Mouse (Mus musculus) neural tube, embryonic 14.5 days (tissue): ENCODE data around the gene Glrx5. TPM values are rescaled to one million over a fixed set of nuclear protein-coding genes. Genes with fewer than 3 reads are reported as not detected.
A peak's percentile ranks its signal among the peaks of the same experiment; 100 is the strongest.

Experiments
- ATAC-seq: fragments of 200-750 bp; cut with Nextera tagmentation; 2 replicates; pipeline ENCODE4 v1.8.0; 2017; ENCODE audit warnings: low read depth, mild to moderate bottlenecking, moderate TSS enrichment, moderate library complexity
- H3K27ac ChIP-seq: fragments of 300-500 bp; sonication (generic); 2 replicates; pipeline ENCODE4 v1.5.1; 2014; ENCODE audit warnings: low read depth, mild to moderate bottlenecking, control low read depth, low read length, moderate library complexity, mixed read lengths
- H3K27me3 ChIP-seq: fragments of 300-500 bp; sonication (generic); 2 replicates; pipeline ENCODE4 v1.6.1; 2014; ENCODE audit warnings: low read length; ENCODE audit not compliant: control insufficient read depth, insufficient read depth
- H3K36me3 ChIP-seq: fragments of 300-500 bp; sonication (generic); 2 replicates; pipeline ENCODE4 v1.6.1; 2014; ENCODE audit warnings: low read length, mixed read lengths; ENCODE audit not compliant: control insufficient read depth, insufficient read depth
- H3K4me1 ChIP-seq: fragments of 300-500 bp; sonication (generic); 2 replicates; pipeline ENCODE4 v1.6.1; 2014; ENCODE audit warnings: low read length; ENCODE audit not compliant: control insufficient read depth, insufficient read depth
- H3K4me2 ChIP-seq: fragments of 300-500 bp; sonication (generic); 2 replicates; pipeline ENCODE4 v1.6.1; 2014; ENCODE audit warnings: mild to moderate bottlenecking, low read depth, low read length, control low read depth
- H3K4me3 ChIP-seq: fragments of 300-500 bp; sonication (generic); 2 replicates; pipeline ENCODE4 v1.5.1; 2014; ENCODE audit warnings: low read depth, low read length, control low read depth, mixed read lengths
- H3K9ac ChIP-seq: fragments of 300-500 bp; sonication (generic); replicated peaks from 2 replicates; pipeline ENCODE4 v1.6.1; 2014; ENCODE audit warnings: low read depth, mild to moderate bottlenecking, control low read depth, low read length, mixed read lengths
- H3K9me3 ChIP-seq: fragments of 300-500 bp; sonication (generic); 2 replicates; pipeline ENCODE4 v1.6.1; 2016; ENCODE audit warnings: low read length; ENCODE audit not compliant: control insufficient read depth
- WGBS: fragments of 180-500 bp; shearing (Covaris S2); extraction: QIAGEN DNeasy Blood & Tissue Kit; methylation state at CpG from one replicate; pipeline ENCODE4 v1.1.7; 2014; 5-methylcytosine and 5-hydroxymethylcytosine counted together
- polyA plus RNA-seq: library from polyadenylated mRNA; unstranded; fragments of >200 nt; fragmentation: Nextera tagmentation; extraction: Ambion mirVana; gene quantifications from 2 replicates; pipeline ENCODE4 v1.2.1, GENCODE M21; 2014

The Glrx5 gene
- polyA plus RNA-seq, 1 experiment from 2014 or later = 200 TPM

DNA sequence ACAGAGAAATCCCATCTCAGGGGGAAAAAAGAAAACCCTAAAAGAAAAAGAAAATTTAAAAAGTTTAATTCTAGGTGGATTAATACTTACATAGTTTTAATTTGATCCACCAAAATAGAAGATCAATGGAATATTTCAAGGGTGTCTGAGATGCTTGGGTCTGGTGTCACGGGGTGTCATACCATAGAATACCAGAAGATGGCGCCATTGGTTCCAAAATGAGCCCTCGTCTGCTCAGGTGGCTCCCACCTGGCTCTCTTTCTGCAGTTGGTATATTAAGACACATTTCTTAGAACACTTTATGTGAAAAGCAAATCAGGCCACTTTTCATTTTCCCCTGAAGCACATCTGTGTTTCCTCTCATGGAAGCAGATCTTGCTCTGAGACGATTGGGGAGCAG, 18.4 kb downstream of the Glrx5 start:
- no peak overlapping the region for H3K4me3 ChIP-seq
- no peak overlapping the region; the same call in 1 of the 2 replicates for H3K27ac ChIP-seq
- no peak overlapping the region for H3K9ac ChIP-seq
- no peak overlapping the region for H3K4me2 ChIP-seq
- ATAC-seq = peak; percentile 73; the same call in 1 of the 2 replicates
- H3K9me3 ChIP-seq = no peaks in the 10 kb centered on the region
- 14% methylated on average over 4 of the region's 4 CpGs for WGBS
- no peaks in the 10 kb centered on the region for H3K36me3 ChIP-seq
- no peaks in the 10 kb centered on the region for H3K4me1 ChIP-seq
- no peaks in the 10 kb centered on the region for H3K27me3 ChIP-seq

DNA sequence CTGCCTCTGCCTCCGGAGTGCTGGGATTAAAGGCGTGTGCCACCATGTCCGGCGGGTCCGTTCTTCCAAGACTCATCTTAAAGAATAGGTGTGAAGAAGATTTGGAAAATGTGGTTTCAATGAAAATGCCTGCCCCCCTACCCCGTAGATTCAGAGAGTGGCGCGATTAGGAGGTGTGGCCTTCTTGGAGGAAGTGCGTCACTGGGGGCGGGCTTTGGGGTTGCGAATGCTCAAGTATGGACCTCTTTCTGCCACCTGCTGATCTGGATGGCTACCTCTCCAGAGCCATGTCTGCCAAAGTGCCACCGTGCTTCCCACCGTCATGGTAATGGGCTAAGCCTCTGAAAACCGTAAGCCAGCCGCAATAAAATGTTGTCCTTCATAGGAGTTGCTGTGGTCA, 21.6 kb downstream of the Glrx5 start:
- Histone ChIP-seq H3K27ac (no peak overlapping the region), H3K9ac (no peak overlapping the region), H3K4me1 (no peaks in the 10 kb centered on the region), H3K4me3 (no peak overlapping the region), H3K9me3 (no peaks in the 10 kb centered on the region), H3K27me3 (no peaks in the 10 kb centered on the region), H3K36me3 (no peaks in the 10 kb centered on the region), H3K4me2 (no peak overlapping the region)
- WGBS = 96% methylated on average over 15 of the region's 15 CpGs
- no peak for ATAC-seq

DNA sequence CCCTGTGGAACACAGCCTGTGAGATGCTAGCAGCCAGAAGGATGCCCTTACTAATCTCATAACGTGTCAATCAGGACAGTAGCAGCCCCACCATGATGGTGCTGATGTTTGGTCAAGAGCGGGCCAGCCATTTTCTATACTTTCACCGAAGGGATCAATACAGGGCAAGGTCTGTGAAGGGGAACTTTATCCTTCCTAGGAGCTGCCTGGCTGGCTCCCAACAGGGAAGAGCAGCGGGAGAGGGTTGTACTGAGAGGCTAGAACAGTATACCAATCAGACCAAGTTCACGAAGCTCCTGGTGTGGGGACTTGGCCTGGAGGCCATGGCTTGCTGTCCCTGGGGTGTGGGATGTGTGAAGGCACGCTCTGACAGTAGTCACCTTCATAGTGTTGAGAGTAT, 22.8 kb downstream of the Glrx5 start:
- no peak overlapping the region for H3K27ac ChIP-seq
- no peaks in the 10 kb centered on the region for H3K27me3 ChIP-seq
- H3K4me1 ChIP-seq = no peaks in the 10 kb centered on the region
- no peak for ATAC-seq
- H3K9ac ChIP-seq = no peak overlapping the region
- H3K9me3 ChIP-seq = no peaks in the 10 kb centered on the region
- WGBS = 85% methylated on average over 6 of the region's 6 CpGs
- no peak overlapping the region for H3K4me3 ChIP-seq
- no peaks in the 10 kb centered on the region for H3K36me3 ChIP-seq
- H3K4me2 ChIP-seq = no peak overlapping the region

DNA sequence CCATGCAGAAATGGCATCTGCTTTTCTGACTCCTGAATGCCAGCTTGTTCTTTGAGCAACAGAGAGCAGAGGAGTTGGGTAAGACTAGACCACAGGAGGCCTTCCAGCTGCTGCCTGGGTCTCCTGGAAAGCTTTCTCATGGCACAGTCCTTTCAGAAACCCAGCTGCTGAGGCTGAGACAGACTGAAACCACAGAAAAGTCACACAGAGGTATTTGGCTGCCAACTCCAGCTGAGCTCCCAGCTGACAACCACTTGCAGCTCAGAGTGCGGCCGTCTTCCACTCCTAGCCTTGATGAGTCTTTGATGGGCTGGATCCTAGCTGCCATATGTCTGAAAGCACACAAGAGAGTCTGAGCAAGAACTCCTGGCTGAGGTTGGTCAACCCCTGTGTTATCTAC, 27.5 kb downstream of the Glrx5 start:
- WGBS = 79% methylated on average over 2 of the region's 2 CpGs
- Histone ChIP-seq H3K9me3 (no peaks in the 10 kb centered on the region), H3K27ac (no peak overlapping the region), H3K36me3 (no peaks in the 10 kb centered on the region), H3K4me1 (peaks cover 4% of the 10 kb centered on the region; the same call in 1 of the 2 replicates), H3K27me3 (no peaks in the 10 kb centered on the region), H3K9ac (no peak overlapping the region), H3K4me2 (no peak overlapping the region), H3K4me3 (no peak overlapping the region)
- ATAC-seq = no peak

DNA sequence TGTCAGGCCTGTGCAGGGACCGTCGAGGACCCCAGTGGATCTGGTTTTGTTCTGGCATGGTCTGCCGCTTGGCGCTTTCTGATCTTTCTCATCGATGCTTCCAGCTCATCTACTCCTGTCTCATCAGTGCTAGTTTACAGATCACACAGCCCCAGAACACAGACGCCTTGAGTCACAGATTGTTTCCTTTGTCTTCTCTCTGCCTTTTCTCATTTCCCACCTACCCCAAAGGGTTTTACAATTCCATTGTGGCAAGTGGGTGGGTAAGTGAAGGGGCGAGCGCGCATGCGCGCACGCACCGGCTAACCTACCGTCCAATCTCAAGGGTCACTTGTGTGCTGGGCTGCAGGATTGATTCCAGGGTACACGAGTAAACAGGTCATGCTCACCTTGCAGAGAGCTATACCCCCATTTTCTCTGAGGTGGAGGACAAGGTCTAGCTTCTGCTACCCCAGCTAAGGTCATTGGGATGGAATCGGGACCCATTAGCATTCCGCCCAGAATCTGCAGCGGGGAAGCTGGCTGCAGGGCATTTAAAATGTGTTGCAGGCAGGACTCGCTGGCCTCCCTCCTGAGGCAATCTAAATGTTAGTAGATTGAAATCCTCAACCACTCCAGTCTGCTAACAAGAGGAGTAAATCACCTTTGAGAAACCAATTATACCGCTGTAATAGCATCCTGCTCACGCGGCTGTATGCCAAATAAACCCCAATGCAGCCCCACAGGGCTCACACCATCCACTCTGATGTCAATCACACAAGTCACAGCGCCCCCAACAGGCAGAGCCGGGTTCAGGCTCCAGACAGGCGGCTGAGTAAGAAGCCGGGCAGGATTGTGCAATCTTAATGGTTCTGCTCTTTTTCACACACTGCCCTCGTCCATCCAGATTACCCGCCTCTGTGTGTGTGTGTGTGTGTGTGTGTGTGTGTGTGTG, 31.0 kb downstream of the Glrx5 start:
- 40% methylated on average over 28 of the region's 28 CpGs for WGBS
- H3K9ac ChIP-seq = peak overlapping the region; percentile 30; the same call in 1 of the 2 replicates

DNA sequence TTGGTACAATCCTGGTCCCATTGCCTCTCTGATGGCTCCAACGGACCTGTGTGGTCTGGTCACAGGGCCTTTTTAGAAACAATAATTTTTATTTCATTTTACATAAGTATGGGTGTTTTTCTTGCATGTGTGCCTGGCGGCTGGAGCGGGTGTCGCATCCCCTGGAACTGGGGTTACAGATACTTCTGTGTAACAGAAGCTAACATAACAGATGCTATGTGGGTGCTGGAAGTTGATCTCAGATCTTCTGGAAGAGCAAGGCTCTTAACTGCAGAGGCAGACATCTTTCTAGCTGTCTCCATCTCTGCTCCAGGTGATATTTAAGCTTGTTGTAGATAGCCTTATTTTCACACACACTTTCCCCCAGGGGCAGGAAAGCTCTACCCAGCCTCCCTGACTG, 31.7 kb downstream of the Glrx5 start:
- Histone ChIP-seq H3K4me1 (peaks cover 4% of the 10 kb centered on the region; the same call in 1 of the 2 replicates), H3K4me2 (no peak overlapping the region), H3K27me3 (no peaks in the 10 kb centered on the region), H3K36me3 (no peaks in the 10 kb centered on the region), H3K9ac (no peak overlapping the region), H3K27ac (peak overlapping the region; percentile 71), H3K4me3 (no peak overlapping the region), H3K9me3 (no peaks in the 10 kb centered on the region)
- ATAC-seq = no peak
- 88% methylated on average over 4 of the region's 4 CpGs for WGBS

More for the DNA sequence above, 31.0 kb downstream of the Glrx5 start:
- H3K27me3 ChIP-seq = no peaks in the 10 kb centered on the region
- H3K4me3 ChIP-seq = no peak overlapping the region
- H3K9me3 ChIP-seq = no peaks in the 10 kb centered on the region
- peak overlapping the region; percentile 71 for H3K27ac ChIP-seq
- H3K4me2 ChIP-seq = peak overlapping the region; percentile 26; the same call in 1 of the 2 replicates
- H3K36me3 ChIP-seq = no peaks in the 10 kb centered on the region
- peak; percentile 75; the same call in 1 of the 2 replicates for ATAC-seq
- peaks cover 4% of the 10 kb centered on the region; the same call in 1 of the 2 replicates for H3K4me1 ChIP-seq

DNA sequence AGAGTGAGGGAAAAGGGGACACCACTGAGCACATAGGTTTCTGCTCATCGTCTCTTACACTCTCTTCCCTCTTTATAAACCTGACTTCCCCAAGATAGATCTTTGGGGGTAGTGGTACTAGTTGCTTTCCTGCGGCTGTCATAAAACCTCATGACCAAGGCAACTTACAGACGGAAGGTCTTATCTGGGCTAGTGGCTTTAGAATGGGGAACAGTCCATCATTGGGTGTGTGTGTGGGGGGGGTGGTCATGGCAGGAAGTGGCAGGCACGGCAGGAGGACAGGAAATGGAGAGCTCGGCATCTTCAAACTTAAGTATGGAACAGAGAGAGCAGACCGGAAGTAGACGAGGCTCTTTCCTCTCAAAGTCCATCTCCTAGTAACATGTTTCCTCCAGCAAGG, 32.6 kb downstream of the Glrx5 start:
- Histone ChIP-seq H3K9ac (no peak overlapping the region), H3K4me2 (no peak overlapping the region), H3K36me3 (no peaks in the 10 kb centered on the region), H3K27me3 (no peaks in the 10 kb centered on the region), H3K4me3 (no peak overlapping the region), H3K9me3 (no peaks in the 10 kb centered on the region), H3K27ac (no peak overlapping the region), H3K4me1 (peaks cover 4% of the 10 kb centered on the region; the same call in 1 of the 2 replicates)
- no peak for ATAC-seq
- WGBS = 93% methylated on average over 7 of the region's 7 CpGs

DNA sequence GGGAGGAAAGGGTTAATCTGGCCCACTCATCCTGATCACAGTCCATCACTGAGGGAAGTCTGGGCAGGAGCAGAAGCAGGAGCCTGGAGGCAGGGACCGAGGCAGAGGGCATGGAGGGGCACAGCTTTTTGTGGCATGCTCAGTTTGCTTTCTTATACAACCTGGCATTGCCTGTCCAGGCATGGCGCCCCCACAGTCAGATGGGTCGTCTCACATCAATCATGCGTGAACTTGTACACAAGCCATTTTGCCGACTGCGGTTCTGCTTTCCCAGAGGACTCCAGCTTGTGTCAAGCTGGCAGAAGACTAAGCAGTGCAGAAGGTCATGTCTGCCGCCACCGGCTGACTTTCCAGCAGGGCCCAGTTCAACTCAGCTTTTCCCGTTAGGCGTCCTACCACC, 34.0 kb downstream of the Glrx5 start:
- H3K27ac ChIP-seq = no peak overlapping the region
- no peaks in the 10 kb centered on the region for H3K36me3 ChIP-seq
- ATAC-seq = no peak
- no peaks in the 10 kb centered on the region for H3K9me3 ChIP-seq
- H3K9ac ChIP-seq = no peak overlapping the region
- H3K4me2 ChIP-seq = no peak overlapping the region
- no peak overlapping the region for H3K4me3 ChIP-seq
- 69% methylated on average over 10 of the region's 10 CpGs for WGBS
- H3K27me3 ChIP-seq = no peaks in the 10 kb centered on the region
- peaks cover 4% of the 10 kb centered on the region; the same call in 1 of the 2 replicates for H3K4me1 ChIP-seq

DNA sequence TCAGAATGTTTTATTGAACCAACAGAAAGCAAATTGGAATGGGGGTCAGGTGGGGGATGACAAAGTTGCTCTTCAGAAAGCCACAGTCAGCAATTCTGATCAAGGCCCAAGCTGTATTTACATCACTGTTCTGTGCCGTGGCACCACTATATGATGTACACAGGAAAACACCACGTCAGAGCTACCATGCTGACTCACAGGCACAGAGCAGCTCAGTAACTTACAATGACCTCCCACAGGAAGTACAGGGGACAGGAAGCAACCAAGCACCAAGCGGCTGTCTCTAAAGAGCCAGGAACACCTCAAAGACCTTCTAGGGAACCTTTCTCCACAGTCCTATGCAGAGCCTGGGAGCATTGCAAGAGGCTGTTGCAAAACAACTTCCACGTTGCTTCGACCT, 36.4 kb downstream of the Glrx5 start:
- WGBS = 82% methylated on average over 5 of the region's 5 CpGs
- no peak overlapping the region for H3K27ac ChIP-seq
- no peak overlapping the region for H3K9ac ChIP-seq
- no peak overlapping the region for H3K4me3 ChIP-seq
- no peak overlapping the region for H3K4me2 ChIP-seq
- no peaks in the 10 kb centered on the region for H3K9me3 ChIP-seq
- no peaks in the 10 kb centered on the region for H3K27me3 ChIP-seq
- H3K4me1 ChIP-seq = no peaks in the 10 kb centered on the region
- ATAC-seq = no peak
- no peaks in the 10 kb centered on the region for H3K36me3 ChIP-seq
